Mouse (Mus musculus) kidney, postnatal 0 days (tissue): ENCODE measurements around the gene Dlgap3. TPM values are rescaled to one million over a fixed set of nuclear protein-coding genes. Genes with fewer than 3 reads are reported as not detected.

Experiments
- ATAC-seq: fragments of 200-750 bp; cut with Nextera tagmentation; replicated peaks from 2 replicates; pipeline ENCODE4 v1.8.0; 2017; ENCODE audit warnings: low read depth, moderate number of reproducible peaks, moderate TSS enrichment, moderate library complexity; ENCODE audit not compliant: low FRiP score
- DNase-seq: peaks from one replicate; pipeline ENCODE4 v3.0.0-alpha.2; 2016; ENCODE audit warnings: low spot score
- H3K27ac ChIP-seq: fragments of 300-500 bp; sonication (generic); 2 replicates; pipeline ENCODE4 v1.5.1; 2014; ENCODE audit warnings: mild to moderate bottlenecking
- H3K27me3 ChIP-seq: fragments of 300-500 bp; sonication (generic); 2 replicates; pipeline ENCODE4 v1.6.1; 2014; ENCODE audit warnings: low read length, mixed read lengths; ENCODE audit not compliant: insufficient read depth
- H3K36me3 ChIP-seq: fragments of 300-500 bp; sonication (generic); 2 replicates; pipeline ENCODE4 v1.6.1; 2014; ENCODE audit warnings: low read length, mixed read lengths; ENCODE audit not compliant: insufficient read depth
- H3K4me1 ChIP-seq: fragments of 300-500 bp; sonication (generic); replicated peaks from 2 replicates; pipeline ENCODE4 v1.6.1; 2014; ENCODE audit warnings: antibody characterized with exemption, low read length, mixed read lengths; ENCODE audit not compliant: insufficient read depth
- H3K4me2 ChIP-seq: fragments of 300-500 bp; sonication (generic); 2 replicates; pipeline ENCODE4 v1.6.1; 2014; ENCODE audit warnings: mild to moderate bottlenecking, low read length, moderate library complexity, mixed read lengths
- H3K4me3 ChIP-seq: fragments of 300-500 bp; sonication (generic); replicated peaks from 2 replicates; pipeline ENCODE4 v1.5.1; 2014; ENCODE audit warnings: low read depth, low read length
- H3K9ac ChIP-seq: fragments of 300-500 bp; sonication (generic); 2 replicates; pipeline ENCODE4 v1.6.1; 2014; ENCODE audit warnings: low read depth, low read length
- H3K9me3 ChIP-seq: fragments of 300-500 bp; sonication (generic); replicated peaks from 2 replicates; pipeline ENCODE4 v1.6.1; 2016; ENCODE audit warnings: low read length, inconsistent platforms, mixed read lengths
- CTCF ChIP-seq: IDR thresholded peaks from 2 replicates; pipeline ENCODE4 v1.5.1; 2016; ENCODE audit warnings: antibody characterized with exemption, low read depth, mild to moderate bottlenecking, moderate library complexity
- WGBS: fragments of 180-500 bp; shearing (Covaris S2); extraction: QIAGEN DNeasy Blood & Tissue Kit; methylation state at CpG from one replicate; pipeline ENCODE4 v1.1.7; 2014; 5-methylcytosine and 5-hydroxymethylcytosine counted together
- polyA plus RNA-seq: library from polyadenylated mRNA; unstranded; fragments of >200 nt; fragmentation: Nextera tagmentation; extraction: Ambion mirVana; gene quantifications from 2 replicates; pipeline ENCODE4 v1.2.1, GENCODE M21; 2015

Dlgap3 gene
- polyA plus RNA-seq, 1 experiment from 2014 or later: 0.24 TPM

GRCm38 (mm10) chr4:127179469-127180449 lies 10.8 kb downstream of the Dlgap3 start:
- WGBS: 15% methylated on average over 19 of the region's 19 CpGs
- H3K9me3 ChIP-seq: no peaks in the 10 kb centered on the region
- no peak overlapping the region for H3K27ac ChIP-seq

GRCm38 (mm10) chr4:127180450-127180840 lies 11.4 kb downstream of the Dlgap3 start:
- H3K9me3 ChIP-seq: no peaks in the 10 kb centered on the region
- H3K4me1 ChIP-seq: no peaks in the 10 kb centered on the region
- WGBS: 65% methylated on average over 3 of the region's 3 CpGs
- H3K27ac ChIP-seq: no peak overlapping the region
- ATAC-seq: no peak
- H3K27me3 ChIP-seq: no peaks in the 10 kb centered on the region
- TF ChIP-seq CTCF: no peak
- H3K36me3 ChIP-seq: no peaks in the 10 kb centered on the region
- no peak overlapping the region for H3K4me2 ChIP-seq
- no peak overlapping the region for H3K9ac ChIP-seq
- H3K4me3 ChIP-seq: no peak overlapping the region
- no peak for DNase-seq

More at GRCm38 (mm10) chr4:127179469-127180449, 10.8 kb downstream of the Dlgap3 start:
- H3K27me3 ChIP-seq: no peaks in the 10 kb centered on the region
- no peaks in the 10 kb centered on the region for H3K4me1 ChIP-seq
- no peak overlapping the region for H3K9ac ChIP-seq
- DNase-seq (no peak), ATAC-seq (no peak)
- TF ChIP-seq CTCF: no peak
- no peak overlapping the region for H3K4me2 ChIP-seq
- no peak overlapping the region for H3K4me3 ChIP-seq
- no peaks in the 10 kb centered on the region for H3K36me3 ChIP-seq

GRCm38 (mm10) chr4:127181010-127181409 lies 12.0 kb downstream of the Dlgap3 start:
- Histone ChIP-seq H3K9me3 (no peaks in the 10 kb centered on the region), H3K4me3 (no peak overlapping the region), H3K4me2 (no peak overlapping the region), H3K27ac (no peak overlapping the region), H3K9ac (no peak overlapping the region), H3K4me1 (no peaks in the 10 kb centered on the region), H3K27me3 (no peaks in the 10 kb centered on the region), H3K36me3 (no peaks in the 10 kb centered on the region)
- DNase-seq (no peak), ATAC-seq (no peak)
- 87% methylated on average over 9 of the region's 9 CpGs for WGBS
- no peak for TF ChIP-seq CTCF

- Histone ChIP-seq H3K4me3 (no peak overlapping the region), H3K36me3 (no peaks in the 10 kb centered on the region), H3K27me3 (no peaks in the 10 kb centered on the region), H3K27ac (no peak overlapping the region), H3K9me3 (no peaks in the 10 kb centered on the region), H3K4me2 (no peak overlapping the region), H3K4me1 (no peaks in the 10 kb centered on the region), H3K9ac (no peak overlapping the region)
- DNase-seq (no peak), ATAC-seq (no peak)
- TF ChIP-seq CTCF: no peak
- 91% methylated on average over 5 of the region's 5 CpGs for WGBS
Measured at GRCm38 (mm10) chr4:127183867-127184266, 14.9 kb downstream of the Dlgap3 start.

- H3K27ac ChIP-seq: no peak overlapping the region
- no peaks in the 10 kb centered on the region for H3K27me3 ChIP-seq
- no peak for DNase-seq
- no peaks in the 10 kb centered on the region for H3K9me3 ChIP-seq
- H3K36me3 ChIP-seq: no peaks in the 10 kb centered on the region
- no peak overlapping the region for H3K4me2 ChIP-seq
- WGBS: 89% methylated on average over 6 of the region's 6 CpGs
- no peak for TF ChIP-seq CTCF
- ATAC-seq: no peak
- no peaks in the 10 kb centered on the region for H3K4me1 ChIP-seq
- H3K4me3 ChIP-seq: no peak overlapping the region
- no peak overlapping the region for H3K9ac ChIP-seq
Measured at GRCm38 (mm10) chr4:127190921-127191320, 21.9 kb downstream of the Dlgap3 start.

- H3K4me1 ChIP-seq: no peaks in the 10 kb centered on the region
- no peak overlapping the region for H3K9ac ChIP-seq
- H3K36me3 ChIP-seq: no peaks in the 10 kb centered on the region
- H3K27ac ChIP-seq: no peak overlapping the region
- DNase-seq: no peak
- no peak for ATAC-seq
- H3K4me2 ChIP-seq: no peak overlapping the region
- TF ChIP-seq CTCF: no peak
- H3K9me3 ChIP-seq: no peaks in the 10 kb centered on the region
- H3K4me3 ChIP-seq: no peak overlapping the region
- WGBS: 73% methylated on average over 8 of the region's 8 CpGs
- H3K27me3 ChIP-seq: no peaks in the 10 kb centered on the region
Measured at GRCm38 (mm10) chr4:127192704-127193103, 23.7 kb downstream of the Dlgap3 start.
